Mouse (Mus musculus): Measurements from ENCODE around the gene Oser1.

DNA sequence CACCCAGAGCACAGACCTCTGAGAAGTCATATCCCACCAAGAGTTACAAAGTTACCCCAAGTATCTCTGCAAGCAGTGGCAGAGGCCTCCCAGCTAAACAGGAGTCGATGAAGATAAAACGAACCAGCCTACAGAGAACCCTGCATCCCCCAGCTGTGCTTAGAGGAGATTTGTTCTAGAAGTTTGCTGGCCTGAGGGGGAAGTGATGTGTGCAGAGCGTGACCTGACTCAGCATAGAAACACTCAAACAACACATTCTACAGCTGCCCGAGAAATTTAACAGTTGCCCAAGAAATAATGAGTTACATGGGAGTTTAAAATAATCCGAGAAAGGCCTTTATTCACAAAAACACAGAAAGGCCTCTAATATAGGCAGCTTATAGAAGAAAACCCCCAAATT lies 65.8 kb downstream of the Oser1 start:
- TF ChIP-seq GATA1 (IDR thresholded peaks at IDR 0.05; ENCODE audit: low read length): no peak
- no peak for TF ChIP-seq TAL1 (IDR thresholded peaks at IDR 0.05; ENCODE audit: low read length)
